Mouse (Mus musculus) E14TG2a.4 (cell line): ENCODE data around the gene Tspan7.

Experiments
- CTCF ChIP-seq: conservative IDR thresholded peaks from 2 replicates; pipeline ENCODE4 v1.5.1; 2014; ENCODE audit warnings: low read length
- NANOG ChIP-seq: IDR thresholded peaks from 2 replicates; pipeline ENCODE4 v1.6.1; 2014; ENCODE audit warnings: borderline replicate concordance, low read length, mixed read lengths

- no peak for TF ChIP-seq CTCF
- TF ChIP-seq NANOG = no peak
Measured at GRCm38 (mm10) chrX:10546840-10547239, 61.9 kb downstream of the Tspan7 start.
